Mouse (Mus musculus): ENCODE results near the gene Rec8. TPM values are rescaled to one million over a fixed set of nuclear protein-coding genes. Genes with fewer than 3 reads are reported as not detected.

Rec8 gene
- polyA plus RNA-seq, 1 experiment from 2014 or later, result 14.1 TPM

DNA sequence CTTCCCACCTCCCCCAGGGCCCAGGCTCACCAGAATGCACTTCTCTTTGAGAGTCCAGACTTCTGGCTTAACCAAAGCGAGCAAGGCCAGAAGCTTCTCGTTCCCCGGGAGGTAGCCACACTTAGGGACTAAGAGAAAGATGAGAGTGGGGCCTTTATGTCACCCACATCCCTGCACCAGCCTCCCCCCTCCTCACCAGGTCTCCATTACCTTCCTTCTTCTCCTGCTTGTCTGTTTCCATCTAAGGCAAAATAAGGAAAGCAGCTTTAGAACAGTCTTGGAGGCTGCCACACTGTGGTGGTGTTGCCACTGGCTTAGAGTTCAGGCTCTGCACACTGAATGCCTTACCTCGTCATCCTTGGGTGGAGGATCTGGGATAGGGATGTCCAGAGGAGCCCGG lies 28.6 kb upstream of the Rec8 start:
- H3K4me2 ChIP-seq, result no peak overlapping the region
- no peak overlapping the region for H3K4me3 ChIP-seq (ENCODE audit: low read depth, low read length)
- no peak overlapping the region for H3K27ac ChIP-seq (ENCODE audit: low read depth, low read length)
- no peaks in the 10 kb centered on the region for H3K27me3 ChIP-seq (ENCODE audit: control insufficient read depth, insufficient read depth, low read length)
- ATAC-seq (replicated peaks; ENCODE audit: insufficient number of reproducible peaks, low FRiP score, low TSS enrichment), result no peak
- no peaks in the 10 kb centered on the region for H3K9me3 ChIP-seq (replicated peaks; ENCODE audit: control insufficient read depth, low read length)
- H3K4me1 ChIP-seq (ENCODE audit: control insufficient read depth, insufficient read depth, low read length), result peaks cover 28% of the 10 kb centered on the region
- H3K36me3 ChIP-seq (ENCODE audit: control insufficient read depth, insufficient read depth, low read length), result peaks cover 4% of the 10 kb centered on the region; the same call in 1 of the 2 replicates
- no peak overlapping the region for H3K9ac ChIP-seq (ENCODE audit: low read depth, low read length)
- 90% methylated on average over 5 of the region's 5 CpGs for WGBS (ENCODE audit: insufficient replicate concordance)

- ATAC-seq (replicated peaks; ENCODE audit: insufficient number of reproducible peaks, low FRiP score, low TSS enrichment), result no peak
- no peaks in the 10 kb centered on the region for H3K9me3 ChIP-seq (replicated peaks; ENCODE audit: control insufficient read depth, low read length)
- H3K36me3 ChIP-seq (ENCODE audit: control insufficient read depth, insufficient read depth, low read length), result peaks cover 9% of the 10 kb centered on the region
- H3K4me2 ChIP-seq, result peak overlapping the region; percentile 98
- H3K9ac ChIP-seq (ENCODE audit: low read depth, low read length), result peak overlapping the region; percentile 85; the same call in 1 of the 2 replicates
- peaks cover 23% of the 10 kb centered on the region for H3K4me1 ChIP-seq (ENCODE audit: control insufficient read depth, insufficient read depth, low read length)
- H3K27me3 ChIP-seq (ENCODE audit: control insufficient read depth, insufficient read depth, low read length), result no peaks in the 10 kb centered on the region
- H3K4me3 ChIP-seq (ENCODE audit: low read depth, low read length), result peak overlapping the region; percentile 78
- WGBS (ENCODE audit: insufficient replicate concordance), result 79% methylated on average over 11 of the region's 11 CpGs
- H3K27ac ChIP-seq (ENCODE audit: low read depth, low read length), result peak overlapping the region; percentile 98; the same call in 1 of the 2 replicates
Measured at GRCm38 (mm10) chr14:55589771-55590448, 27.9 kb upstream of the Rec8 start.

GRCm38 (mm10) chr14:55590748-55591330 lies 27.0 kb upstream of the Rec8 start, which contains the start of gene Psme2:
Gene Psme2, minus strand, starts transcription at chr14:55591113.
- Histone ChIP-seq H3K36me3 (ENCODE audit: control insufficient read depth, insufficient read depth, low read length) (peaks cover 17% of the 10 kb centered on the region), H3K27ac (ENCODE audit: low read depth, low read length) (peak within 1 kb of the TSS; percentile 98), H3K4me1 (ENCODE audit: control insufficient read depth, insufficient read depth, low read length) (peaks cover 19% of the 10 kb centered on the region), H3K27me3 (ENCODE audit: control insufficient read depth, insufficient read depth, low read length) (no peaks in the 10 kb centered on the region), H3K4me3 (ENCODE audit: low read depth, low read length) (peak within 1 kb of the TSS; percentile 78), H3K9ac (ENCODE audit: low read depth, low read length) (peak within 1 kb of the TSS; percentile 85), H3K4me2 (peak within 1 kb of the TSS; percentile 98), H3K9me3 (replicated peaks; ENCODE audit: control insufficient read depth, low read length) (no peaks in the 10 kb centered on the region)
- ATAC-seq (replicated peaks; ENCODE audit: insufficient number of reproducible peaks, low FRiP score, low TSS enrichment), result peak; percentile 96
- 1% methylated on average over 22 of the region's 22 CpGs for WGBS (ENCODE audit: insufficient replicate concordance)

DNA sequence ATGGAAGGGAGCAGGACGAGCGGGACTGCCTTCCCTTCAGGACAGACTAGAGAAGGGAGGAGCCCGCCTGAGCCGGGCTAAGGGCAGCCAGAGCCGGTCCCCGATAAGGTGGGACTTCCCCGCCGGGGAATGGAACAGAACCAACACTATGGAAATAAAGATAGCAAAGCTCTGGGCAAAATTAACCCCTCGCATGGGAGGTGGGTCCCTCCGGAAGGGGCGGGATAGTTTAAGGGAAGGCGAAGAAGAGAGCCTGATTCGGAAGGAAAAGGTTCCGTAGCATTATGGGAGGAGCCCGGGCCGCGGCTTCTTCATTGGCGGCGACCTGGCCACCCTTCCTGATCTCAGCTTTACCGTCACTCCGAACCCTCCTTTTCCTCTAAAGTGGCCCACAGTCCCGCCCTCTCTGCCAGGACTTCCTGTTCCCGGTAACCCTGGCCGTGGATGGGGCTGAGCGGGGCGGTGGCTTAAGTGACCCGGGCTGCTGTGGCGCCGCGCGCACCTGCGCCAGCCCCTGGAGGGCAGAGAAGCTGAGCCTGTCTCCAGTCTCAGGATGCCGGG lies 26.4 kb upstream of the Rec8 start, which contains the start of gene Rnf31:
Gene Rnf31, plus strand, starts transcription at position 378 of the 561 bp plus-strand sequence.
- Histone ChIP-seq H3K9me3 (replicated peaks; ENCODE audit: control insufficient read depth, low read length) (no peaks in the 10 kb centered on the region), H3K4me1 (ENCODE audit: control insufficient read depth, insufficient read depth, low read length) (peaks cover 19% of the 10 kb centered on the region), H3K4me3 (ENCODE audit: low read depth, low read length) (peak within 1 kb of the TSS; percentile 78), H3K9ac (ENCODE audit: low read depth, low read length) (peak within 1 kb of the TSS; percentile 85), H3K4me2 (peak within 1 kb of the TSS; percentile 98), H3K27ac (ENCODE audit: low read depth, low read length) (peak within 1 kb of the TSS; percentile 98), H3K36me3 (ENCODE audit: control insufficient read depth, insufficient read depth, low read length) (peaks cover 17% of the 10 kb centered on the region), H3K27me3 (ENCODE audit: control insufficient read depth, insufficient read depth, low read length) (no peaks in the 10 kb centered on the region)
- under 1% methylated on average over 27 of the region's 33 CpGs for WGBS (ENCODE audit: insufficient replicate concordance)
- peak; percentile 86 for ATAC-seq (replicated peaks; ENCODE audit: insufficient number of reproducible peaks, low FRiP score, low TSS enrichment)

DNA sequence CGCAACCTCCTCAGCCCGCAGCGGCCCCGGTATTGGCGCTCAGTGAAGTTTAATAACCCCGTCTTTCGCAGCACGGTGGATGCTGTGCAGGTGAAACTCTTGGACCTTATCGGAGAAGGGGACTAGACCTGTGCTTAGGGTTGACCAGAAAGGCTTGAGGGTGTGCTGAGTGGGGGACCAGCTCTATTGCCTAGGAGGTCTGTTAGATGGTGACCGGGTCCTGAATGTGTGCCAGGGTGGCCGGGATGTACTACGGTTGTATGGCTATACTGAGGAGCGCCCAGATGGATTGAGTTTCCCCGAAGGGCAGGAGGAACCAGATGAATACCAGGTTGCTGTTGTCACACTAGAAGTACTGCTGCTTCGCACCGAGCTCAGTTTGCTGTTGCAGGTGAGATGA lies 25.6 kb upstream of the Rec8 start:
- peak overlapping the region; percentile 83 for H3K9ac ChIP-seq (ENCODE audit: low read depth, low read length)
- H3K4me3 ChIP-seq (ENCODE audit: low read depth, low read length), result peak overlapping the region; percentile 78
- peaks cover 17% of the 10 kb centered on the region for H3K36me3 ChIP-seq (ENCODE audit: control insufficient read depth, insufficient read depth, low read length)
- peak overlapping the region; percentile 98 for H3K27ac ChIP-seq (ENCODE audit: low read depth, low read length)
- 6% methylated on average over 16 of the region's 16 CpGs for WGBS (ENCODE audit: insufficient replicate concordance)
- no peaks in the 10 kb centered on the region for H3K9me3 ChIP-seq (replicated peaks; ENCODE audit: control insufficient read depth, low read length)
- peak overlapping the region; percentile 98 for H3K4me2 ChIP-seq
- no peak for ATAC-seq (replicated peaks; ENCODE audit: insufficient number of reproducible peaks, low FRiP score, low TSS enrichment)
- H3K27me3 ChIP-seq (ENCODE audit: control insufficient read depth, insufficient read depth, low read length), result no peaks in the 10 kb centered on the region
- H3K4me1 ChIP-seq (ENCODE audit: control insufficient read depth, insufficient read depth, low read length), result peaks cover 19% of the 10 kb centered on the region

DNA sequence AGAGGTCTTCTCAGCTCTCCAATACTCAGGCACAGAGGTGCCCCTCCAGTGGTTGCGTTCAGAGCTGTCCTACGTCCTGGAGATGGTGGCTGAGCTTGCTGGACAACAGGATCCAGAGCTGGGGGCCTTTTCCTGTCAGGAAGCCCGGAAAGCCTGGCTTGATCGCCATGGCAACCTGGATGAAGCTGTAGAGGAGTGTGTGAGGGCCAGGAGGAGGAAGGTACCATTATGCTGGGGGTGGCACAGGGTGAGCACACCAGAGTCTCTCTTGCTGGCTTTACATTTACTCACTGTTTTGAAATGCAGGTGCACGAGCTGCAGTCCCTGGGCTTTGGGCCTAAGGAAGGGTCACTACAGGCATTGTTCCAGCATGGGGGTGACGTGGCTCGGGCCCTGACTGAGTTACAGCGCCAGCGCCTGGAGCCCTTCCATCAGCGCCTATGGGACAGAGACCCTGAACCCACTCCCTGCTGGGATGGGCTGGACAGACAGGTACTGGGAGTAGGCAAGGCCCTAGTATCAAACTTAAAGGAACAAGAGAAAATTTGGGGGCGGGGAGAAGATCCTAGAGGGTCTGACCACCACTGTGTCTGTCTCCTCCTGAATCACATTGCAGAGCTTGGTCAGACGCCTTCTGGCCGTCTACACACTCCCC lies 21.7 kb upstream of the Rec8 start:
- H3K36me3 ChIP-seq (ENCODE audit: control insufficient read depth, insufficient read depth, low read length), result peaks cover 34% of the 10 kb centered on the region
- no peak overlapping the region for H3K9ac ChIP-seq (ENCODE audit: low read depth, low read length)
- H3K4me3 ChIP-seq (ENCODE audit: low read depth, low read length), result no peak overlapping the region
- no peaks in the 10 kb centered on the region for H3K9me3 ChIP-seq (replicated peaks; ENCODE audit: control insufficient read depth, low read length)
- no peaks in the 10 kb centered on the region for H3K27me3 ChIP-seq (ENCODE audit: control insufficient read depth, insufficient read depth, low read length)
- ATAC-seq (replicated peaks; ENCODE audit: insufficient number of reproducible peaks, low FRiP score, low TSS enrichment), result no peak
- no peak overlapping the region for H3K4me2 ChIP-seq
- no peak overlapping the region for H3K27ac ChIP-seq (ENCODE audit: low read depth, low read length)
- WGBS (ENCODE audit: insufficient replicate concordance), result 76% methylated on average over 13 of the region's 13 CpGs
- peaks cover 13% of the 10 kb centered on the region for H3K4me1 ChIP-seq (ENCODE audit: control insufficient read depth, insufficient read depth, low read length)

DNA sequence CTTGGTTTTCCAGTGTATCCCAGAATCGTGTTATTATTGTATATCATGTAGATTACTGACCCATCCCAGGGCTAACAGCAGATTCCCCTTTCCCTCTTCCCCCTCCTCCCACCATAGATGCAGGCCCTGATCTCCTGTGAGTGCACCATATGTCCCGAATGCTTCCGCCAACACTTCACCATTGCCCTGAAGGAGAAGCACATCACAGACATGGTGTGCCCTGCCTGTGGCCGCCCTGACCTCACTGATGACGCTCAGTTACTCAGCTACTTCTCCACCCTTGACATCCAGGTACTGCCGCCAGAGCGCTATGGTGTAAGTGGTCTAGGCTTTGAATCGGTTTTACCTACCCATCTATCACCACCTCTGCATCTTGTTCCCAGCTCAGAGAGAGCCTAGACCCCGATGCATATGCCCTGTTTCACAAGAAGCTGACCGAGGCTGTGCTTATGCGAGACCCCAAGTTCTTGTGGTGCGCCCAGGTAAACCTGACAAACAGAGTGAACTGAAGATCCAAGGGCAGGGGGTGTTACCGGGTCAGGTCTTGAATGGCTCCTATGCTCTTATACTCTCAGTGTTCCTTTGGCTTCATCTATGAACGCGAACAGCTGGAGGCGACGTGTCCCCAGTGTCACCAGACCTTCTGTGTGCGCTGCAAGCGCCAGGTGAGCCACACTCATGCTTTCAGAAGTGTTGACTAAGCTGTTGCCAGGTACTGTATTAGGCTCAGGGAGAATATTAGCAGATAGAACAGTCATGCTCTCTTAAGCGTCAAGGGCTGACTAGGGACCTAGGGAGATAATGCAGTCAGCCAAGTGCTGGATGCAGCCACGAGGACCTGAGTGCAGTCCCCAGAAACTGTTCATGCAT lies 19.1 kb upstream of the Rec8 start:
- H3K36me3 ChIP-seq (ENCODE audit: control insufficient read depth, insufficient read depth, low read length), result peaks cover 49% of the 10 kb centered on the region
- no peaks in the 10 kb centered on the region for H3K27me3 ChIP-seq (ENCODE audit: control insufficient read depth, insufficient read depth, low read length)
- H3K4me1 ChIP-seq (ENCODE audit: control insufficient read depth, insufficient read depth, low read length), result peaks cover 5% of the 10 kb centered on the region; the same call in 1 of the 2 replicates
- no peak overlapping the region for H3K9ac ChIP-seq (ENCODE audit: low read depth, low read length)
- WGBS (ENCODE audit: insufficient replicate concordance), result 93% methylated on average over 21 of the region's 21 CpGs
- H3K27ac ChIP-seq (ENCODE audit: low read depth, low read length), result no peak overlapping the region
- ATAC-seq (replicated peaks; ENCODE audit: insufficient number of reproducible peaks, low FRiP score, low TSS enrichment), result no peak
- H3K9me3 ChIP-seq (replicated peaks; ENCODE audit: control insufficient read depth, low read length), result no peaks in the 10 kb centered on the region
- H3K4me3 ChIP-seq (ENCODE audit: low read depth, low read length), result no peak overlapping the region
- no peak overlapping the region for H3K4me2 ChIP-seq

DNA sequence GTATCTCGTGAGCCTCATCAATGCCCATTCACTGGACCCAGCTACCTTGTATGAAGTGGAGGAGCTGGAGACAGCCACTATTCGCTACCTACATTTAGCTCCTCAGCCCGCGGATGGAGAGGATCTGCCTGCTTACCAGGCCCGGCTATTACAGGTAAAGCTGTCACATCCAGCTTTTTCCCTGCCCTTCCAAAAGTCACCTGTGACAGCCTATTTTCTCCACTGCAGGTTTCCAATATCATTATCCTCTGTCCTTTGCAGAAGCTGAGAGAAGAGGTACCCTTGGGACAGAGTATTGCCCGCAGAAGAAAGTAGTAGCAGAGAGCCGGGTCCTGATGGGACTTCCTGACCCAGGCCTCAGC lies 14.6 kb upstream of the Rec8 start, which contains the start of gene Irf9:
Gene Irf9, plus strand, starts transcription at position 301 of the 362 bp plus-strand sequence.
- no peaks in the 10 kb centered on the region for H3K9me3 ChIP-seq (replicated peaks; ENCODE audit: control insufficient read depth, low read length)
- ATAC-seq (replicated peaks; ENCODE audit: insufficient number of reproducible peaks, low FRiP score, low TSS enrichment), result no peak

More for the DNA sequence above, 14.6 kb upstream of the Rec8 start, which contains the start of gene Irf9:
- Histone ChIP-seq H3K9ac (ENCODE audit: low read depth, low read length) (peak within 1 kb of the TSS; percentile 76), H3K27me3 (ENCODE audit: control insufficient read depth, insufficient read depth, low read length) (no peaks in the 10 kb centered on the region), H3K27ac (ENCODE audit: low read depth, low read length) (peak within 1 kb of the TSS; percentile 85), H3K4me1 (ENCODE audit: control insufficient read depth, insufficient read depth, low read length) (peaks cover 11% of the 10 kb centered on the region; the same call in 1 of the 2 replicates), H3K4me2 (peak within 1 kb of the TSS; percentile 74), H3K36me3 (ENCODE audit: control insufficient read depth, insufficient read depth, low read length) (peaks cover 38% of the 10 kb centered on the region), H3K4me3 (ENCODE audit: low read depth, low read length) (peak within 1 kb of the TSS; percentile 40)
- 89% methylated on average over 7 of the region's 7 CpGs for WGBS (ENCODE audit: insufficient replicate concordance)

All from heart, embryonic 11.5 days (tissue).